Mouse (Mus musculus) heart, postnatal 0 days (tissue): Measurements from ENCODE around the gene Hjurp.

Source experiments
- CTCF ChIP-seq: IDR thresholded peaks from 2 replicates; pipeline ENCODE4 v1.5.1; 2016; ENCODE audit warnings: antibody characterized with exemption, control low read depth, low read depth
- EP300 ChIP-seq: IDR thresholded peaks from 2 replicates; pipeline ENCODE4 v1.6.1; 2016; ENCODE audit warnings: antibody characterized with exemption, low read depth

- TF ChIP-seq CTCF (no peak), EP300 (no peak)
Observed at GRCm38 (mm10) chr1:88243861-88244260, 33.6 kb downstream of the Hjurp start.
